Mouse (Mus musculus) G1E (cell line): Measurements from ENCODE around the gene Krtap3-1.
"Not testable (repeated sequence)": the region's sequence is repeated elsewhere in the genome, so short reads cannot be mapped to it uniquely, and the experiment has no call there.

ENCODE experiments used
- CTCF ChIP-seq: IDR thresholded peaks from 2 replicates; pipeline ENCODE4 v1.5.1; 2012; ENCODE audit warnings: low read depth, low read length, inconsistent platforms, mixed read lengths
- GATA1 ChIP-seq: IDR thresholded peaks from 2 replicates; pipeline ENCODE4 v1.6.1; 2012; ENCODE audit warnings: borderline replicate concordance, low read length, inconsistent platforms, mixed read lengths
- GATA2 ChIP-seq: IDR thresholded peaks from 2 replicates; pipeline ENCODE4 v1.6.1; 2012; ENCODE audit warnings: low read depth, low read length, inconsistent platforms, borderline replicate concordance
- POLR2AphosphoS5 ChIP-seq: IDR thresholded peaks from 2 replicates; pipeline ENCODE4 v1.6.1; 2012; ENCODE audit warnings: low read depth, low read length, inconsistent platforms; ENCODE audit not compliant: insufficient replicate concordance

DNA sequence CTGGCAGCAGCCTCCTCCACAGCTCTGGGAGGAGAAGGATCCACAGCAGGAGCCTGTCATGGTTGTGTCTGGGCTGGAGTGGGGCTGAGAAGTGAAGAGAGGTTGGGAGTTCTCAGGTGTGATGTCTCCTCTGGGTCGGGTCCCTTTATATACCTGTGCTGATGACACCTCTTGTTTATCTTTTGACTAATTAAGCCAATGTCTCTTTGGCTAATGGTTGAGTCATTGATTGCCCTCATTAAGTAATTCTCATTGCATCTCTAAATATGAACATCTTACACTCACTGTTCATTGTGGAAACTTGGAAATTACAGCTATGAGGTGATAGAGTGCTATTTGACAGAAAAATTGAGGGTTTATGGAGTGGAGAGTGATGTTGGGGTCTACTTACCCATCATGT, 36.8 kb upstream of the Krtap3-1 start, which contains the start of gene Gm11938:
- not testable (repeated sequence) for TF ChIP-seq GATA1, CTCF, POLR2AphosphoS5, GATA2
